Mouse (Mus musculus): ENCODE data around the gene Otulinl. TPM values are rescaled to one million over a fixed set of nuclear protein-coding genes. Genes with fewer than 3 reads are reported as not detected.
A peak's percentile ranks its signal among the peaks of the same experiment; 100 is the strongest.

The Otulinl gene
- total RNA-seq, 2 experiments from 2014 or later: 7.6 to 8.4 TPM

GRCm38 (mm10) chr15:27656626-27657025, 24.8 kb downstream of the Otulinl start:
- DNase-seq: no peak

GRCm38 (mm10) chr15:27655015-27655414, 26.4 kb downstream of the Otulinl start:
- DNase-seq: peak; percentile 81

GRCm38 (mm10) chr15:27647686-27648085, 33.7 kb downstream of the Otulinl start:
- DNase-seq: no peak

GRCm38 (mm10) chr15:27646665-27647064, 34.7 kb downstream of the Otulinl start:
- no peak for DNase-seq

GRCm38 (mm10) chr15:27645250-27645649, 36.1 kb downstream of the Otulinl start:
- no peak for DNase-seq

- DNase-seq: peak; percentile 59
Measured at GRCm38 (mm10) chr15:27642895-27643294, 38.5 kb downstream of the Otulinl start.

- no peak for DNase-seq
Measured at GRCm38 (mm10) chr15:27641171-27641570, 40.2 kb downstream of the Otulinl start.

GRCm38 (mm10) chr15:27633941-27634900, 47.2 kb downstream of the Otulinl start:
- DNase-seq: peak; percentile 50

- peak; percentile 100 for DNase-seq
Measured at GRCm38 (mm10) chr15:27630601-27631383, 50.6 kb downstream of the Otulinl start, which contains the start of gene Otulin. Otulin (minus strand) TSS chr15:27630693.

- no peak for DNase-seq
Measured at GRCm38 (mm10) chr15:27629800-27630600, 51.4 kb downstream of the Otulinl start.

GRCm38 (mm10) chr15:27629046-27629445, 52.3 kb downstream of the Otulinl start:
- DNase-seq: no peak

GRCm38 (mm10) chr15:27627794-27628193, 53.6 kb downstream of the Otulinl start:
- no peak for DNase-seq

GRCm38 (mm10) chr15:27626314-27626713, 55.1 kb downstream of the Otulinl start:
- no peak for DNase-seq

- no peak for DNase-seq
Measured at GRCm38 (mm10) chr15:27625890-27626255, 55.5 kb downstream of the Otulinl start.

GRCm38 (mm10) chr15:27625014-27625889, 56.1 kb downstream of the Otulinl start:
- DNase-seq: no peak

GRCm38 (mm10) chr15:27623286-27623685, 58.1 kb downstream of the Otulinl start:
- peak; percentile 25 for DNase-seq

GRCm38 (mm10) chr15:27620475-27621185, 60.7 kb downstream of the Otulinl start:
- DNase-seq: peak; percentile 46

GRCm38 (mm10) chr15:27619683-27620082, 61.7 kb downstream of the Otulinl start:
- no peak for DNase-seq

GRCm38 (mm10) chr15:27618778-27619533, 62.4 kb downstream of the Otulinl start:
- no peak for DNase-seq

GRCm38 (mm10) chr15:27617227-27617626, 64.2 kb downstream of the Otulinl start:
- DNase-seq: no peak
